Mouse (Mus musculus) stomach, postnatal 0 days (tissue): ENCODE results near the gene Zfp775.

Experiments used
- CTCF ChIP-seq: IDR thresholded peaks from 2 replicates; pipeline ENCODE4 v1.5.1; 2016; ENCODE audit warnings: antibody characterized with exemption, low read depth, mild to moderate bottlenecking, moderate library complexity
- EP300 ChIP-seq: optimal IDR thresholded peaks from 2 replicates; pipeline ENCODE3; 2016; ENCODE audit warnings: antibody characterized with exemption

DNA sequence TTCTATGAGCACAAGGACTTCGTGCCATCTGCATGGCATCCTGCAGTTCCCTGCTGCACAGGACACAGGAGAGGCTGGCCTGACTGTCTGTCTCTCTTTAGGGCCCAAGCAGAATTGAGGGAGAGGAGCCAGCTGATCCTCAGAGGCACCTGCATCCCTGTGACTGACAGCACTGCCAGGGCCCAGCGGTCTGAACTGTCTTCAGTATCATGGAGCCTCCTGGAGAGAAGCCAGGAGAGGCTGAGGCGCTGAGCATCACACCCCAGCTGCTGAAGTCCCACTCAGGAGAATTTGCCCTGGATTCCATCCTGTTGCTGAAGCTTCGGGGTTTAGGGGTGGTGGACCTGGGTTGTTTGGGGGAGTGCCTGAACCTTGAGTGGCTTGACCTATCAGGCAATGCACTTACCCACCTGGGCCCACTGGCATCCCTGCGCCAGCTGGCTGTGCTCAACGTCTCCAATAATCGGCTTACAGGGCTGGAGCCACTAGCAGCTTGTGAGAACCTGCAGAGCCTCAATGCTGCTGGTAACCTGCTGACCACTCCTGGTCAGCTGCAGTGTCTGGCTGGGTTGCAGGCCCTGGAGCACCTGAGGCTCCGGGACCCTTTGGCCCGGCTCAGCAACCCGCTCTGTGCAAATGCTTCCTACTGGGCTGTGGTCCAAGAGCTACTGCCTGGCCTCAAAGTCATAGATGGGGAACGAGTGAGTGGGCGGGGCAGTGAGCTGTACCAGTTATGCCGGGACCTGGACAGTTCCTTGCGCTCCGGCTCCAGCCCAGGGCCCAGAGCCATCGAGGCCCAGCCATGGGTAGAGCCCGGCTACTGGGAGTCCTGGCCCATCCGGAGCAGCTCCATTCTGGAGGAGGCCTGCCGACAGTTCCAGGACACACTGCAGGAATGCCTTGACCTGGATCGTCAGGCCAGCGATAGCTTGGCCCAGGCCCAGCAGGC is 33.6 kb upstream of the Zfp775 start:
- TF ChIP-seq CTCF (no peak), EP300 (no peak)
